Mouse (Mus musculus): ENCODE measurements around the gene Rpf2. TPM values are rescaled to one million over a fixed set of nuclear protein-coding genes. Genes with fewer than 3 reads are reported as not detected.

Gene Rpf2
- polyA plus RNA-seq, 1 experiment = 5.6 TPM

DNA sequence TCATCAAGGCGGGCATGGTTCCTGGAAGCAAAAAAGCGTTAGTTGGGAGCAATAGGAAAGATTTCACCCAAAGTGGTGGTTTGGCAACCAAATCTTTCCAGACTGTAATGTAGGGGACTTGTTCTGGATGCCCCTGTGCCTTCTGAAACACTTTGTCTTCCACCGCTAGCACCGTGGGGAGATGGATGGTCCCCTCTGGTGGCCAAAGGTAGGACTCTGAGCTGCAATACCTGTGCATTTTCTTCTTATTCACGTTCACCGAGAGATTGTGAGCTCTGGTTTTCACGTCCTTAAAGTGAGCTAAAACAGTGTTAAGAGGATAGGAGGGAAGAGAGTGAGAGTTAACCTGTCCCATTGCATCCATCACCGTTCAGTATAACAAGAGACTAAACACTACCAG, 56.0 kb downstream of the Rpf2 start:
- WGBS = 65% methylated on average over 8 of the region's 8 CpGs
- Histone ChIP-seq H3K4me3 (ENCODE audit: insufficient read depth, low read depth, low read length) (no peak overlapping the region), H3K27ac (ENCODE audit: insufficient read depth, low read depth, low read length) (no peak overlapping the region), H3K27me3 (replicated peaks; ENCODE audit: control insufficient read depth, insufficient read depth, low read length) (no peaks in the 10 kb centered on the region), H3K4me1 (ENCODE audit: control insufficient read depth, insufficient read depth, low read length) (no peaks in the 10 kb centered on the region), H3K36me3 (ENCODE audit: control insufficient read depth, insufficient read depth, low read length) (no peaks in the 10 kb centered on the region)
- TF ChIP-seq CTCF (conservative IDR thresholded peaks at IDR 0.05; ENCODE audit: insufficient read depth, insufficient read length, low read depth, low read length) (peak; percentile 43; the same call in 1 of the 2 replicates), POLR2A (IDR thresholded peaks at IDR 0.05; ENCODE audit: low read depth, low read length) (no peak)
- no peak for DNase-seq

DNA sequence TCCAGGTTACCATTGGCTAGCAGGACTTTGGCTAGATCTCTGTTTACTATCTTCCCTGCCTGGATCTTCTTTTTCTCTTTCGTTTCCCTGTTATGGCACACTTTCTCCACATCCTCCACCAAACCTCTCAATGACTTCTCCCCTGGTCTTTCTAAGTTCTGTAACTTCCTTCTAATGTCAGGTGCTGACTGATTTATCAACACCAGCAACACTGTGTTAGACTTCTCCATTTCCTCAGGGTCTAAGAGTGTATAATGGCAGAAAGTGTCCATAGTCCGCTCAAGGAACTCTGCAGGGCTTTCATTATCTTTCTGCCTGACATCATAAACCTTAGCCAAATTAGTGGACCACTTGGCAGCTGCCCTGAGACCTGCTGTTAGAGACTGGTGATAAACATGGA, 57.1 kb downstream of the Rpf2 start:
- no peak overlapping the region for H3K4me3 ChIP-seq (ENCODE audit: insufficient read depth, low read depth, low read length)
- H3K36me3 ChIP-seq (ENCODE audit: control insufficient read depth, insufficient read depth, low read length) = no peaks in the 10 kb centered on the region
- H3K4me1 ChIP-seq (ENCODE audit: control insufficient read depth, insufficient read depth, low read length) = no peaks in the 10 kb centered on the region
- 95% methylated on average over 2 of the region's 2 CpGs for WGBS
- no peak overlapping the region for H3K27ac ChIP-seq (ENCODE audit: insufficient read depth, low read depth, low read length)
- DNase-seq = no peak
- no peak for TF ChIP-seq CTCF (conservative IDR thresholded peaks at IDR 0.05; ENCODE audit: insufficient read depth, insufficient read length, low read depth, low read length)
- no peak for TF ChIP-seq POLR2A (IDR thresholded peaks at IDR 0.05; ENCODE audit: low read depth, low read length)
- H3K27me3 ChIP-seq (replicated peaks; ENCODE audit: control insufficient read depth, insufficient read depth, low read length) = no peaks in the 10 kb centered on the region

DNA sequence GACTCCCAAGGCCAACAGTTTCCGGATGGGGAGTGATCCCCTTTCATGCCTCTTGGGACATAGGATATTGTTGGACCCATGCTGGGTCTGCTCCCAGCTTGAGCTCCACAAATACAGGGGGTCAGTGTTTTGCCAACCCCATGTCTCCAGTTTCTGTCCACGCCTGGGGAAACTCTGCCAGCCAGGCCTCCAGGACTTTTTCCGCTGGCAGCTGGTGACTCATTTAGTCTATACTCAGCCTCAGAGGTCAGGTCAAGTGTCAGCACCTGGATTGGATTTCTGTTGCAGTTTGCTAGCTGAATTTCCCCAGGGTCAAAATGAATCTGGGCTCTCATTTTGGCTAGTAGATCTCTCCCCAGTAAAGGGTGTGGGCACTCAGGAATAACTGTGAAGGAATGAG, 58.0 kb downstream of the Rpf2 start:
- no peak overlapping the region for H3K4me3 ChIP-seq (ENCODE audit: insufficient read depth, low read depth, low read length)
- H3K4me1 ChIP-seq (ENCODE audit: control insufficient read depth, insufficient read depth, low read length) = no peaks in the 10 kb centered on the region
- H3K27ac ChIP-seq (ENCODE audit: insufficient read depth, low read depth, low read length) = no peak overlapping the region
- TF ChIP-seq CTCF (conservative IDR thresholded peaks at IDR 0.05; ENCODE audit: insufficient read depth, insufficient read length, low read depth, low read length) (no peak), POLR2A (IDR thresholded peaks at IDR 0.05; ENCODE audit: low read depth, low read length) (no peak)
- no peaks in the 10 kb centered on the region for H3K36me3 ChIP-seq (ENCODE audit: control insufficient read depth, insufficient read depth, low read length)
- no peaks in the 10 kb centered on the region for H3K27me3 ChIP-seq (replicated peaks; ENCODE audit: control insufficient read depth, insufficient read depth, low read length)
- WGBS = 76% methylated on average over 3 of the region's 3 CpGs
- DNase-seq = no peak

DNA sequence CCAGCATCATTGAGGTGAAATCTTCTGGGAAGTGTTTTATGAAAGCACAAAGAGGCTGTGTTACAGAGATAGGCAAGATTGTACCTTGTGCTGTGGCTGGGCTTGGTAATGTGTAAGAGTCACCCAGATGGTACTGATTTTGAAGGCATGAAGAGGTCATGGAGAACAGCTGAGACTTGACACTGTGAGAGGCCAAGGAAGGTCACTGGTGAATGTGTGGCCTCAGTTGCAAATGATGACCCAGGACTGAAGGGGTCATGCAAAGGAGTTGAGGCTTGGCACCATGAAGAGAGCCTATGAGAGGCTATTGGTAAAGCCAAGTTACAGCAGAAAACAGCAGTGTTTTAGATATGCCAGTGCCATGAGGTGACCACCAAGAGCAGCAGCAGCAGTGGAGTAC, 60.9 kb downstream of the Rpf2 start:
- H3K27ac ChIP-seq (ENCODE audit: insufficient read depth, low read depth, low read length) = no peak overlapping the region
- no peak for DNase-seq
- TF ChIP-seq POLR2A (IDR thresholded peaks at IDR 0.05; ENCODE audit: low read depth, low read length) = no peak
- no peak for TF ChIP-seq CTCF (conservative IDR thresholded peaks at IDR 0.05; ENCODE audit: insufficient read depth, insufficient read length, low read depth, low read length)
- no peak overlapping the region for H3K4me3 ChIP-seq (ENCODE audit: insufficient read depth, low read depth, low read length)
- no peaks in the 10 kb centered on the region for H3K27me3 ChIP-seq (replicated peaks; ENCODE audit: control insufficient read depth, insufficient read depth, low read length)
- no peaks in the 10 kb centered on the region for H3K4me1 ChIP-seq (ENCODE audit: control insufficient read depth, insufficient read depth, low read length)
- no peaks in the 10 kb centered on the region for H3K36me3 ChIP-seq (ENCODE audit: control insufficient read depth, insufficient read depth, low read length)

DNA sequence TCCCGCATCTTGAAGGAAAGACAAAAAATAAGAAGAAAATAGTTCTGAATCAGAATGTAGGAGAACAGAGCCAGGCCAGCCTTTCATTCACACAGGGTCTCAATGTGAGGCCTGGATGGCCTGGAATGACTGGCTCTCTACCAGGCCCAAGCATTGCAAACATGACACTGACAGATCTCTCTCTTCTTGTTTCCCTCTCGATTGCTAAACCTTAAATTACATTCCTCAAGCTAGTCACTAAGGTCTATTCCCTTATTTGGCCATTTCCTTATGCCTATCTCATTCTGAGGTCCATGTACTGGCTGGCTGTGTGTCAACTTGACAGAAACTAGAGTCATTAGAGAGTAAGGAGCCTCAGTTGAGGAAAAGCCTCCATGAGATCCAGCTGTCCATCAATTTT, 66.8 kb downstream of the Rpf2 start:
- H3K4me3 ChIP-seq (ENCODE audit: insufficient read depth, low read depth, low read length) = no peak overlapping the region
- no peak overlapping the region for H3K27ac ChIP-seq (ENCODE audit: insufficient read depth, low read depth, low read length)
- TF ChIP-seq POLR2A (IDR thresholded peaks at IDR 0.05; ENCODE audit: low read depth, low read length) (no peak), CTCF (conservative IDR thresholded peaks at IDR 0.05; ENCODE audit: insufficient read depth, insufficient read length, low read depth, low read length) (no peak)
- peaks cover 5% of the 10 kb centered on the region; the same call in 1 of the 2 replicates for H3K4me1 ChIP-seq (ENCODE audit: control insufficient read depth, insufficient read depth, low read length)
- H3K27me3 ChIP-seq (replicated peaks; ENCODE audit: control insufficient read depth, insufficient read depth, low read length) = no peaks in the 10 kb centered on the region
- no peak for DNase-seq
- 60% methylated on average over 2 of the region's 2 CpGs for WGBS
- no peaks in the 10 kb centered on the region for H3K36me3 ChIP-seq (ENCODE audit: control insufficient read depth, insufficient read depth, low read length)

DNA sequence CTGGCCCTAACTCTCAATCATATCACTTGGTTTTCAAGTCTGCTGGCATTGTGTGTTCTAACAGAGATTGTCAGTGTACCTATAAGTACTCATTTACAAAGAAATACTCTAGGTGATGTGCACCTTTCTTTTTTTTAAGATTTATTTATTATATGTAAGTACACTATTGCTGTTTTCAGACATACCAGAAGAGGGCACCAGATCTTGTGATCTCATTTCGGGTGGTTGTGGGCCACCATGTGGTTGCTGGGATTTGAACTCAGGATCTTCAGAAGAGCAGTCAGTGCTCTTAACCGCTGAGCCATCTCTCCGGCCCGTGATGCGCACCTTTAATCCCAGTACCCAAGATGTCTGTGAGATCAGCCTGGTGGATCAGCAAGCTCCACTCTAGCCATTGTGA, 67.7 kb downstream of the Rpf2 start:
- no peak for DNase-seq
- no peaks in the 10 kb centered on the region for H3K36me3 ChIP-seq (ENCODE audit: control insufficient read depth, insufficient read depth, low read length)
- WGBS = 94% methylated on average over 5 of the region's 5 CpGs
- no peaks in the 10 kb centered on the region for H3K27me3 ChIP-seq (replicated peaks; ENCODE audit: control insufficient read depth, insufficient read depth, low read length)
- no peak overlapping the region for H3K4me3 ChIP-seq (ENCODE audit: insufficient read depth, low read depth, low read length)
- 0 out of 2 replicates have a peak, but pooled peaks have one; percentile 11 for TF ChIP-seq CTCF (conservative IDR thresholded peaks at IDR 0.05; ENCODE audit: insufficient read depth, insufficient read length, low read depth, low read length)
- no peak for TF ChIP-seq POLR2A (IDR thresholded peaks at IDR 0.05; ENCODE audit: low read depth, low read length)
- peaks cover 5% of the 10 kb centered on the region; the same call in 1 of the 2 replicates for H3K4me1 ChIP-seq (ENCODE audit: control insufficient read depth, insufficient read depth, low read length)
- no peak overlapping the region for H3K27ac ChIP-seq (ENCODE audit: insufficient read depth, low read depth, low read length)

DNA sequence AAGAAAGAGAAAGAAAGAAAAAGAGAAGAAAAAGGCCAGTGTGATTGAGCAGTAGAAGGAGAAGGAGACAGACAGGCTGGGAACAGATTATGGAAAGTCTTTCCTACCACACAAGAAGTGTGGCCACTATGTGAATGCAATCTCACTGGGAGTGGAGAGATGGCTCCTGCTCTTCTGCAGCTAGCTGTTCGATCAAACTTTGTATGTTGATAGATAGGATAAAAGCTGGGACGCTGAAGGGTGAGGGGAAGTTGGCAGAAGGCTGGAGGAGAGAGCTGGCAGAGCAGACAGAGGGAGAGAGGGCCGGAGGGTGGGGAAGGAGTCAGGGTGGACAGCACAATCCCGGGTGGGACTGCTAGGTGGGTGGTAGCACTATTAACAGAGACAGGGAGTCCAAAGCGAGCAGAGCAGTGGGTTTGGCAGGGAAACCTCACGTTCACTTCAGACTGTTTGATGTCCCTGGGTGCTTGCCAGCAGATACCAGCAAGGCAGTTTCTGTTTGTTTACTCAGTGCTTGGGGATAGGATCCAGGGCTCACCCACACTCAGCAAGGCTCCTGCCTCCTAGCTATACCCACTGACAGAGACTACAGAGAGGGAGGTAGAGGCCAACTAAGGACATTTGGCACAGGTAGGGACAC, 69.4 kb downstream of the Rpf2 start:
- no peaks in the 10 kb centered on the region for H3K27me3 ChIP-seq (replicated peaks; ENCODE audit: control insufficient read depth, insufficient read depth, low read length)
- no peak for TF ChIP-seq POLR2A (IDR thresholded peaks at IDR 0.05; ENCODE audit: low read depth, low read length)
- no peak for TF ChIP-seq CTCF (conservative IDR thresholded peaks at IDR 0.05; ENCODE audit: insufficient read depth, insufficient read length, low read depth, low read length)
- 41% methylated on average over 6 of the region's 6 CpGs for WGBS
- H3K36me3 ChIP-seq (ENCODE audit: control insufficient read depth, insufficient read depth, low read length) = no peaks in the 10 kb centered on the region
- H3K4me3 ChIP-seq (ENCODE audit: insufficient read depth, low read depth, low read length) = no peak overlapping the region
- DNase-seq = peak; percentile 43
- H3K27ac ChIP-seq (ENCODE audit: insufficient read depth, low read depth, low read length) = no peak overlapping the region
- peaks cover 5% of the 10 kb centered on the region; the same call in 1 of the 2 replicates for H3K4me1 ChIP-seq (ENCODE audit: control insufficient read depth, insufficient read depth, low read length)

Other genes starting within 250 kb of the Rpf2 start
- gene Mfsd4b1, start 221.8 kb downstream of the Rpf2 start, polyA plus RNA-seq (2012; rRNA removed) = 81.5 and 102 TPM in 2 replicates
- gene Slc16a10, start 104.8 kb downstream of the Rpf2 start, polyA plus RNA-seq (2012; rRNA removed) = 56.8 and 57.2 TPM in 2 replicates
- gene Gtf3c6, start 11.1 kb upstream of the Rpf2 start, polyA plus RNA-seq (2012; rRNA removed) = 9.5 and 11.7 TPM in 2 replicates
- 12.8 and 18.4 TPM in 2 replicates for gene Amd1, start 55.1 kb upstream of the Rpf2 start, polyA plus RNA-seq (2012; rRNA removed)
- 6.6 and 6.8 TPM in 2 replicates for gene Cdk19, start 92.5 kb upstream of the Rpf2 start, polyA plus RNA-seq (2012; rRNA removed)

Measured in kidney, adult 2 months (tissue).